Mouse (Mus musculus) G1E-ER4 (cell line): ENCODE results near the gene Sbk1. TPM values are rescaled to one million over a fixed set of nuclear protein-coding genes. Genes with fewer than 3 reads are reported as not detected.

Experiments
- GATA1 ChIP-seq: IDR thresholded peaks from one replicate; pipeline ENCODE4 v1.8.0; 2012; ENCODE audit warnings: low read length, inconsistent platforms
- polyA plus RNA-seq: library from polyadenylated mRNA; stranded (reverse); fragments of >175 nt; gene quantifications from 2 replicates; pipeline ENCODE4 v1.2.3, GENCODE M21; 2012

Gene Sbk1
- polyA plus RNA-seq, 1 experiment: 0.49 TPM

GRCm38 (mm10) chr7:126250481-126250880 lies 21.9 kb upstream of the Sbk1 start:
- no peak for TF ChIP-seq GATA1

GRCm38 (mm10) chr7:126251698-126252097 lies 20.7 kb upstream of the Sbk1 start:
- no peak for TF ChIP-seq GATA1

GRCm38 (mm10) chr7:126252230-126252629 lies 20.2 kb upstream of the Sbk1 start:
- no peak for TF ChIP-seq GATA1

DNA sequence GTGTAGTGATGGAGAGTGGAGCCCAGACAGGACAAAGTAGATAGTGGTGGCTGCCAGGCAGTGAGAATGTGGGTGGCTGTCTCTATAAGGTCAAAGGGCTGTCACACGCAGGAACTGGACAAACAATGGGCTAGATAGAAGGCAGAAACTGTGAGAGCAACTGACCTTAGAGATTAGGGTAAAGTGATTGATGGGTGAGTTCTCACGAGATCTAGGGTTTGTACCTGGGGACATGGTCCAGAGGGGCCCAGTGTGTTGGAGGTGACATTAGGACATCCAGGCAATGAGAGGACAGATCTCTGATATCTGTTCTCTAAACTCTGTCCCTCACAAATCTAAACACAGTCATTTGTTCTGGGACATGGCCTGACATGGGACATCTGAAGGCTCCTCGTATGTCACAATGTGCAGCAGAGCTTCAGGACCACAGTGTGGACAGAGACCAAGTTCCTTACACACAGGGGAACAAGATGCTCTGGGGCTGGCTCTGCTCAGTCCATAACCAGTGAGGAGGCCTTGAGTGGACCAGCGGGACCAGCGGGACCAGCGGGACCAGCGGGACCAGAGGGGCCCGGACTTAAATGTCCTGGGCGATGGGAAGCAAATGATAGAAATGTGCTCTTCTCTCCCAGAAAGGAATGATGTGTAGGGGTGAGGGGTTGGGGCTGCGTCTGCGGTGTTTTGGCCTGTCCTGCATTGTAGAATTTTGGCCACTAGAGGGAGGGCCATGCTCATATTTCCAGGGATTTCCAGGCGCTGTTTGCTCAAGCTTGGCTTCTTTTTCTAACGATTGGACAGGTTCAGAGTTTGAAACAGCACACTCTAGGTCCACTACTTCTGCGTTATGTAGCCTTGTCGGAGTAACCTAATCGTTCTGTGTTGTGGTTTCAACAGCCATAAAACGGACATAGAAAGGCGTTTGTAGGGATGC lies 11.9 kb upstream of the Sbk1 start:
- no peak for TF ChIP-seq GATA1

DNA sequence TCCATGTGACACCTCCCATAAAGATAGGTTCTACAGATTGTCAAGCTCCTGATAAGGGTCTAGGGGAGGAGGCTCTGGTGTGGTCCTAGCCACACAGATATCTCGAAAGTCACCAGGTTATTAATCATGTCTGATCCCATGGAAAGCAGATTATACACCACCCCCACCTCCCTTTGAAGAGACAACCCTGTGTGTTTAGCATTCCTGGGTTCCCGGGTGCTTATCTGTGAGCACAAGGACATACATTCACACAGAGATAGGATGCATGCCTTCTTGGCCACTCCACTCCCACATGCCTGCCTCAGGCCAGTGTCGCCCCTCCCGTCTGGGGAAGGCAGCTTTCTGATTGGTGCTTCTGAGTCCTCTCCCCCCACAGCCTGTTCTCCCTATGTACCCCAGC lies 10.6 kb upstream of the Sbk1 start:
- TF ChIP-seq GATA1: no peak

- TF ChIP-seq GATA1: no peak
Measured at GRCm38 (mm10) chr7:126263964-126264363, 8.5 kb upstream of the Sbk1 start.

DNA sequence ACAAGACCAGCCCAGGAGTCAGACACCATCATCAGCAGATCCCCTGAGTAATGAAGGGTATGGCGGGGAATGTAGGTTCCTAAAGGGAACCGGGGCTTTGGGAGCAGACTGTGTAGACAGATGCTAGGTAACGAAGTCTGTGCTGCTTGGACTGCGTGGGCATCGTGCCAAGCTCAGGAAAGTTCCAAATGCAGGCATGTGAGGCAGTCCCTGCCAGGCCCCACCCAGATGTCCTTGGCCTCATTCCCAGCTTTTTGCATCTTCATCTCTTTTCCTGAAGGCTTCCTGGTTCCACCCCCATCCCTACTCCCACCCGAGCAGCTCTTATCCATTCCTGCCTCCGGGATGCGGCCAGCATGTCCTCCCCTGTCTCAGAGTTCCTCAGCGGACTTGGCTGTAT lies 6.5 kb upstream of the Sbk1 start:
- no peak for TF ChIP-seq GATA1

DNA sequence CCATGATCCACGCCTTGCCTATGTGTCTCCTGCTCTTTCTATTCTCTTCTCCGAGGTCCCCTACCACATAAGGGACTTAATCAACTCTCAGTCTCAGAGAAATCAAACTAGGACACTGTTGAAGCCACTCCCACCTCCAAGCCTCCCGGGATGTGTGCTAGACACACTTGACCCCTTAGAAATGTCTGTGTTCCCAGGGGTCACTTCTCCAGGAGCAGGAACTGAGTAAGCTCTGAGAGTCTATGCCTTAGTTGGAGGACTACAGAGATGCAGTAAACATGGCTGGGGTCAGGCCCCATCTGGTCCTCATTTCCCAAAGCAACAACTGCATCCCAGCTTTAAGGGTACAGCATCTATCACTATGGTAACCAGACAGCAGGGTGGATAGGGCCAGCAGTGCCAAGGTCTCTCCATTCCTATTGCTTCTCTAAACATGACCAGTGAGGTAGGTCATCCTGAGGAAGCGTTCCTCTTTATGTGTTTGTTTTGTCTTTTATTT lies 6.0 kb upstream of the Sbk1 start:
- TF ChIP-seq GATA1: no peak

GRCm38 (mm10) chr7:126267606-126268005 lies 4.8 kb upstream of the Sbk1 start:
- no peak for TF ChIP-seq GATA1

GRCm38 (mm10) chr7:126272770-126273311 lies 422 bp downstream of the Sbk1 start:
- TF ChIP-seq GATA1: no peak

GRCm38 (mm10) chr7:126273351-126274042 lies 1.1 kb downstream of the Sbk1 start:
- TF ChIP-seq GATA1: no peak

DNA sequence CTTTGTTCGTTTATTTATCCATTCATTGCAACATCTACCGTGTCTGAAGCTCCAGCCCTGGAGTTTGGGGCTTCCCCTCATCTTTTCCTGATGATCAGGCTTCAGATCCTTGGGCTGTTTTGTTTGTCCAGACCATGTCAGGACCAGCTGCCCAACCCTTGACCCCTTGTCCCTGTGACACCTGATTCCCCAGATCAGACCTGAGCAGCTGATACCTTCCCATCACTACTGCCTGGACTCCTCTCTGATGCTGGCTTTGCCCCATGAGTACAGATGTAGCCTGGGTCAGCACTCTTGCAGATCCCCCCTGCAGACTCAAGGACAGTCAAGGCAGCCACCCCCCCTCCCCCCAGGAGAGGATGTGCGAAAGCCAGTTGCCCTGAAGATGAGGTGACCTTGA lies 1.7 kb downstream of the Sbk1 start:
- no peak for TF ChIP-seq GATA1

GRCm38 (mm10) chr7:126274626-126275025 lies 2.2 kb downstream of the Sbk1 start:
- no peak for TF ChIP-seq GATA1

- no peak for TF ChIP-seq GATA1
Measured at GRCm38 (mm10) chr7:126275711-126276110, 3.3 kb downstream of the Sbk1 start.

DNA sequence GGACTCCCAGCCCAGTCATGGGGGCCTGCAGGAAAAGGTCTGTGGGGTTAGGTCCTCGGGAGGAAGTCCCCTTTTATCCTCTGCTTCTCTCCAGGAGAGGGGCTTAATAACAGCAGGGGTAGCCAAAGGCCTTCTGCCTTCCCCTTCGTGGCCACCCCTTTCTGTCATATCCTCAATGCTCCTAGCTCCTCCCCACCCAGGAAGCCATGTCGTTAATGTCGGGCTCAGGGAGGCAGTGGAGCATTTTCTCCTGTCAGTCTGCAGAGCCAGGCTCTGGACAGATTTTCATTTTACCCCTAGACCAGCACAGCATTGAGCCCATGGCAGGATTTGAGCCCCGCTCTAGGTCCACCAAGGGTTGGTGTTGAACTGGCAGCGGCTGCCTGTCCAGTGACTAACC lies 3.9 kb downstream of the Sbk1 start:
- TF ChIP-seq GATA1: no peak
